Comparison of ENCODE assay signal across 17 mouse cellular contexts in the genomic region with DNA sequence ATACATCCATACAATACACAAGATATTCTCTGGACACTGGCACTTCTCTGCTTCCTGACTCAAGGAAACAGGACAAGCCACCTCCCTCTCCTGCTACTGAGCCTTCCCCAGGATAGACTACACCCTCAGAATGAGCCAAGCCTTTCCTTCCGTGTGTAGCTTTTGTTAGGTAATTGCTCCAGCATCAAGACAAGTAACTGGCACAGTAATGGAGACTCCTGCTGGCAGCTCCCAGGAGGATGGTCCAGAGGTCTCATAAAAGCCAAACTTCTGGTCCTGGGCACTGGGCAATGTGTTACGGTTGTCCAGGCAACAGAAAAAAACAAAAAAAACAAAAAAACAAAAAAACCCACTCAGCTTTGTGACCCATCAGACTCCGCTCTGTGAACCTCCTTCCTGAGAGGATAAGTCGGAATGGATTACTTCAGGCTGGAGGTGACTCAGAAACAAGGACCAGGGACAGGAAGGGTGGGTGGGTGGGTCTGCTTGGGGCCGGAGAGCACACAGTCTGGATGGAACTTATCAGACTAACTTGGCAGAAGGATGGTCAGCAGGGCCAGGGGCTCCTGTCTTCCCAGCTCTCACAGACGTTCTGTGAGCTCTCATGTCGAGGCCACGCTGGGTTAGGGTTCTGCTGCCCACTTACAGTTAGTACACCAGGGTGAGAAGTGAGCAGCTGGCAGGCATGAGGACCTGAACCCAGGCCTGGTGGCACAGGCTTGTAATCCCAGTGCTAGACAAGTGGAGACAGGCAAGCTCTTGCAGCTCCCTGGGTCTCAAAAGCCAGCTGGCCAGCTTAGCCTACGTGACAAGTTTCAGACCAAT. TPM values are rescaled to one million over a fixed set of nuclear protein-coding genes. Genes with fewer than 3 reads are reported as not detected.
DNase-seq lines count a peak whose midpoint lies in the region; ATAC-seq and TF ChIP-seq lines count a peak whose summit lies in the region.
"Had no signal": no experiment of that assay in that cellular context is flagged by ENCODE, and none has a peak within 500 bp of the region (broad histone marks: within the 10 kb centered on the region; RNA-seq: fewer than 3 reads in every experiment).

No protein-coding gene starts in this region.

- no peak for ATAC-seq in hindbrain, postnatal 0 days
- no peak for ATAC-seq in hindbrain, embryonic 14.5 days (ENCODE audit: low FRiP score)
- ATAC-seq in liver, postnatal 0 days = peak; percentile 27; the same call in 1 of the 2 replicates
- ATAC-seq in stomach, postnatal 0 days (ENCODE audit: low FRiP score, low TSS enrichment) = peak; percentile 73
- ATAC-seq: activated CD4-positive, CD25-positive, alpha-beta regulatory T cell, adult 4 months; Patski had no signal

- no peaks in the 10 kb centered on the region for H3K36me3 ChIP-seq in hindbrain, postnatal 0 days (ENCODE audit: insufficient read depth, low read length)
- no peaks in the 10 kb centered on the region for H3K36me3 ChIP-seq in hindbrain, embryonic 14.5 days (replicated peaks; ENCODE audit: control insufficient read depth, insufficient read depth)
- H3K36me3 ChIP-seq in liver, postnatal 0 days (replicated peaks; ENCODE audit: insufficient read depth, low read length) = no peaks in the 10 kb centered on the region
- H3K36me3 ChIP-seq in stomach, postnatal 0 days (ENCODE audit: control insufficient read depth, insufficient read depth, low read length) = no peaks in the 10 kb centered on the region
- H3K36me3 ChIP-seq: embryonic facial prominence, embryonic 10.5 days; neural tube, embryonic 13.5 days; stomach, embryonic 15.5 days had no signal

- H3K9me3 ChIP-seq in hindbrain, postnatal 0 days (ENCODE audit: low read length) = no peaks in the 10 kb centered on the region
- no peaks in the 10 kb centered on the region for H3K9me3 ChIP-seq in hindbrain, embryonic 14.5 days (ENCODE audit: control insufficient read depth, low read length)
- no peaks in the 10 kb centered on the region for H3K9me3 ChIP-seq in liver, postnatal 0 days (ENCODE audit: low read length)
- no peaks in the 10 kb centered on the region for H3K9me3 ChIP-seq in stomach, postnatal 0 days (ENCODE audit: control insufficient read depth, low read length)
- H3K9me3 ChIP-seq: embryonic facial prominence, embryonic 10.5 days; neural tube, embryonic 13.5 days; stomach, embryonic 15.5 days had no signal

- H3K9ac ChIP-seq in hindbrain, postnatal 0 days (replicated peaks; ENCODE audit: low read length) = no peak overlapping the region
- H3K9ac ChIP-seq in hindbrain, embryonic 14.5 days = no peak overlapping the region
- H3K9ac ChIP-seq in liver, postnatal 0 days (replicated peaks) = no peak overlapping the region
- H3K9ac ChIP-seq in stomach, postnatal 0 days (ENCODE audit: low read length) = no peak overlapping the region
- H3K9ac ChIP-seq: neural tube, embryonic 13.5 days; stomach, embryonic 15.5 days had no signal

- no peaks in the 10 kb centered on the region for H3K4me1 ChIP-seq in hindbrain, postnatal 0 days (ENCODE audit: insufficient read depth, low read length)
- H3K4me1 ChIP-seq in hindbrain, embryonic 14.5 days (replicated peaks; ENCODE audit: control insufficient read depth, insufficient read depth, low read length) = no peaks in the 10 kb centered on the region
- H3K4me1 ChIP-seq in liver, postnatal 0 days (ENCODE audit: insufficient read depth) = peaks cover 4% of the 10 kb centered on the region; the same call in 1 of the 2 replicates
- H3K4me1 ChIP-seq in stomach, postnatal 0 days (replicated peaks; ENCODE audit: control insufficient read depth, insufficient read depth) = peaks cover 3% of the 10 kb centered on the region; the same call in 1 of the 2 replicates
- H3K4me1 ChIP-seq: neural tube, embryonic 13.5 days; stomach, embryonic 15.5 days had no signal

- WGBS in hindbrain, postnatal 0 days = 52% methylated on average over 9 of the region's 9 CpGs
- 63% methylated on average over 9 of the region's 9 CpGs for WGBS in hindbrain, embryonic 14.5 days
- WGBS in liver, postnatal 0 days (ENCODE audit: insufficient replicate concordance) = 74% methylated on average over 9 of the region's 9 CpGs
- WGBS in stomach, postnatal 0 days = 66% methylated on average over 9 of the region's 9 CpGs

- no peak overlapping the region for H3K27ac ChIP-seq in hindbrain, postnatal 0 days
- no peak overlapping the region for H3K27ac ChIP-seq in hindbrain, embryonic 14.5 days
- H3K27ac ChIP-seq in liver, postnatal 0 days (ENCODE audit: low read depth) = no peak overlapping the region
- H3K27ac ChIP-seq in stomach, postnatal 0 days (replicated peaks) = peak overlapping the region; percentile 45
- H3K27ac ChIP-seq: embryonic facial prominence, embryonic 10.5 days; neural tube, embryonic 13.5 days; stomach, embryonic 15.5 days had no signal

- intact Hi-C loops in heart, postnatal 36 days (cut with DNase I) = no loop called here

- no peak overlapping the region for H3K4me3 ChIP-seq in hindbrain, postnatal 0 days (ENCODE audit: low read length)
- H3K4me3 ChIP-seq in hindbrain, embryonic 14.5 days (replicated peaks; ENCODE audit: low read length) = no peak overlapping the region
- H3K4me3 ChIP-seq in liver, postnatal 0 days (ENCODE audit: low read depth, low read length) = no peak overlapping the region
- no peak overlapping the region for H3K4me3 ChIP-seq in stomach, postnatal 0 days (ENCODE audit: low read depth, low read length)
- H3K4me3 ChIP-seq: embryonic facial prominence, embryonic 10.5 days; neural tube, embryonic 13.5 days; stomach, embryonic 15.5 days had no signal

- TF ChIP-seq EP300 in liver, postnatal 0 days (IDR thresholded peaks at IDR 0.05; ENCODE audit: low read depth) = no peak
- no peak for TF ChIP-seq EP300 in stomach, postnatal 0 days (optimal IDR thresholded peaks at IDR 0.05)

- peak; percentile 97 for DNase-seq in heart, adult 11 months
- no peak for DNase-seq in heart, postnatal 36 days
- DNase-seq in hindbrain, postnatal 0 days (ENCODE audit: low spot score) = peak; percentile 36
- no peak for DNase-seq in hindbrain, embryonic 14.5 days (ENCODE audit: low spot score)
- DNase-seq in liver, postnatal 0 days = no peak
- DNase-seq in liver = no peak
- no peak for DNase-seq in stomach, postnatal 0 days (ENCODE audit: low spot score)
- DNase-seq: adrenal gland, postnatal 36 days; cerebellum, adult 2 months; gastrocnemius, postnatal 36 days; layer of hippocampus, postnatal 36 days had no signal

- no peak for TF ChIP-seq CTCF in hindbrain, postnatal 0 days (IDR thresholded peaks at IDR 0.05; ENCODE audit: low read depth)
- no peak for TF ChIP-seq CTCF in liver, postnatal 0 days (IDR thresholded peaks at IDR 0.05; ENCODE audit: low read depth)
- peak; percentile 33 for TF ChIP-seq CTCF in stomach, postnatal 0 days (IDR thresholded peaks at IDR 0.05; ENCODE audit: low read depth)

- H3K4me2 ChIP-seq in hindbrain, postnatal 0 days (ENCODE audit: low read depth, low read length) = no peak overlapping the region
- no peak overlapping the region for H3K4me2 ChIP-seq in hindbrain, embryonic 14.5 days (replicated peaks)
- H3K4me2 ChIP-seq in liver, postnatal 0 days (ENCODE audit: low read depth, low read length) = no peak overlapping the region
- H3K4me2 ChIP-seq in stomach, postnatal 0 days (replicated peaks; ENCODE audit: low read depth) = no peak overlapping the region
- H3K4me2 ChIP-seq: liver, embryonic 11.5 days; neural tube, embryonic 13.5 days; stomach, embryonic 15.5 days had no signal

- no peaks in the 10 kb centered on the region for H3K27me3 ChIP-seq in hindbrain, postnatal 0 days (ENCODE audit: insufficient read depth, low read length)
- no peaks in the 10 kb centered on the region for H3K27me3 ChIP-seq in hindbrain, embryonic 14.5 days (ENCODE audit: control insufficient read depth, insufficient read depth, low read length)
- H3K27me3 ChIP-seq in liver, postnatal 0 days (ENCODE audit: insufficient read depth, low read length) = no peaks in the 10 kb centered on the region
- no peaks in the 10 kb centered on the region for H3K27me3 ChIP-seq in stomach, postnatal 0 days (ENCODE audit: control insufficient read depth, insufficient read depth, low read length)
- H3K27me3 ChIP-seq: neural tube, embryonic 13.5 days; Patski; stomach, embryonic 15.5 days had no signal

RNA-seq across cellular contexts. Expression of gene D10Jhu81e, which starts 42.3 kb away (rescaled TPM):
- 100 to 1,000 TPM; 528 to 541 TPM for total RNA-seq in heart, postnatal 36 days (2021)
- total RNA-seq in hindbrain, postnatal 0 days (2014; rRNA removed) = 110 and 115 TPM in 2 replicates
- 31.5 and 32.2 TPM in 2 replicates for polyA plus RNA-seq in hindbrain, postnatal 0 days (2015; fragmentation: Nextera tagmentation; extraction: Ambion mirVana)
- 17.3 and 22.0 TPM in 2 replicates for polyA plus RNA-seq in hindbrain, embryonic 14.5 days (2014; fragmentation: Nextera tagmentation; extraction: Ambion mirVana)
- polyA plus RNA-seq in liver, postnatal 0 days (2015; fragmentation: Nextera tagmentation; extraction: Ambion mirVana) = 20.8 and 23.9 TPM in 2 replicates
- 28.4 and 33.9 TPM in 2 replicates for polyA plus RNA-seq in stomach, postnatal 0 days (2015; fragmentation: Nextera tagmentation; extraction: Ambion mirVana)

RNA-seq across cellular contexts. Expression of gene Pwp2, which starts 57.7 kb away (rescaled TPM):
- total RNA-seq in heart, postnatal 36 days (2021) = 10 to 100 TPM in 1 of 2 experiments, 1 to 10 TPM in 1; 9.9 to 10.7 TPM
- total RNA-seq in hindbrain, postnatal 0 days (2014; rRNA removed) = 18.5 and 22.4 TPM in 2 replicates
- 11.3 and 11.7 TPM in 2 replicates for polyA plus RNA-seq in hindbrain, postnatal 0 days (2015; fragmentation: Nextera tagmentation; extraction: Ambion mirVana)
- 13.5 and 15.8 TPM in 2 replicates for polyA plus RNA-seq in hindbrain, embryonic 14.5 days (2014; fragmentation: Nextera tagmentation; extraction: Ambion mirVana)
- polyA plus RNA-seq in liver, postnatal 0 days (2015; fragmentation: Nextera tagmentation; extraction: Ambion mirVana) = 5.3 and 6.1 TPM in 2 replicates
- polyA plus RNA-seq in stomach, postnatal 0 days (2015; fragmentation: Nextera tagmentation; extraction: Ambion mirVana) = 6.2 and 7.1 TPM in 2 replicates

RNA-seq across cellular contexts. Expression of gene Icosl, which starts 58.2 kb away (rescaled TPM):
- 1 to 10 TPM; 7.6 to 7.7 TPM for total RNA-seq in heart, postnatal 36 days (2021)
- total RNA-seq in hindbrain, postnatal 0 days (2014; rRNA removed) = 5.1 and 5.3 TPM in 2 replicates
- 1.7 and 1.8 TPM in 2 replicates for polyA plus RNA-seq in hindbrain, postnatal 0 days (2015; fragmentation: Nextera tagmentation; extraction: Ambion mirVana)
- 0.79 and 1.1 TPM in 2 replicates for polyA plus RNA-seq in hindbrain, embryonic 14.5 days (2014; fragmentation: Nextera tagmentation; extraction: Ambion mirVana)
- polyA plus RNA-seq in liver, postnatal 0 days (2015; fragmentation: Nextera tagmentation; extraction: Ambion mirVana) = 0.86 and 1.2 TPM in 2 replicates
- polyA plus RNA-seq in stomach, postnatal 0 days (2015; fragmentation: Nextera tagmentation; extraction: Ambion mirVana) = 4.8 and 5.6 TPM in 2 replicates

Comparison
In these comparisons a context has a peak if more than half of its experiments do, and no peak if none do; other contexts are left out.
1. DNase-seq: peak in heart, adult 11 months (single experiment) and hindbrain, postnatal 0 days (single experiment); none in heart, postnatal 36 days (0 of 2), hindbrain, embryonic 14.5 days (single experiment), liver, postnatal 0 days (single experiment), liver (single experiment) and stomach, postnatal 0 days (single experiment).
2. ATAC-seq: peak in liver, postnatal 0 days (single experiment) and stomach, postnatal 0 days (single experiment); none in hindbrain, postnatal 0 days (single experiment) and hindbrain, embryonic 14.5 days (single experiment).